Mouse (Mus musculus): ENCODE measurements at regions not wholly inside any gene's neighbourhood (a gene's known extent, or its start where the extent isn't known, plus 50 kb on each side); places are given as distances from the start of the nearest gene placed in this dataset.

GRCm38 (mm10) chr9:61694206-61694605 is 220.1 kb downstream of the Rplp1 start:
- Histone ChIP-seq H3K36me3 (ENCODE audit: control insufficient read depth, insufficient read depth) (no peaks in the 10 kb centered on the region), H3K4me3 (ENCODE audit: low read length) (no peak overlapping the region), H3K27me3 (ENCODE audit: control insufficient read depth, insufficient read depth, low read length) (peaks cover 46% of the 10 kb centered on the region), H3K4me2 (ENCODE audit: low read depth, low read length) (no peak overlapping the region), H3K9ac (ENCODE audit: low read length) (no peak overlapping the region), H3K9me3 (replicated peaks; ENCODE audit: control insufficient read depth, low read length) (no peaks in the 10 kb centered on the region), H3K4me1 (ENCODE audit: control insufficient read depth, insufficient read depth, low read length) (no peaks in the 10 kb centered on the region), H3K27ac (ENCODE audit: low read length) (no peak overlapping the region)
- 80% methylated on average over 10 of the region's 10 CpGs for WGBS
- ATAC-seq (replicated peaks; ENCODE audit: extremely low read depth, insufficient read depth, low FRiP score): no peak

GRCm38 (mm10) chr9:61690786-61691185 is 223.6 kb downstream of the Rplp1 start:
- H3K9ac ChIP-seq (ENCODE audit: low read length): no peak overlapping the region
- no peak overlapping the region for H3K27ac ChIP-seq (ENCODE audit: low read length)
- ATAC-seq (replicated peaks; ENCODE audit: extremely low read depth, insufficient read depth, low FRiP score): no peak
- WGBS: 67% methylated on average over 3 of the region's 3 CpGs
- no peak overlapping the region for H3K4me3 ChIP-seq (ENCODE audit: low read length)
- no peaks in the 10 kb centered on the region for H3K4me1 ChIP-seq (ENCODE audit: control insufficient read depth, insufficient read depth, low read length)
- no peaks in the 10 kb centered on the region for H3K9me3 ChIP-seq (replicated peaks; ENCODE audit: control insufficient read depth, low read length)
- no peak overlapping the region for H3K4me2 ChIP-seq (ENCODE audit: low read depth, low read length)
- peaks cover 32% of the 10 kb centered on the region for H3K27me3 ChIP-seq (ENCODE audit: control insufficient read depth, insufficient read depth, low read length)
- no peaks in the 10 kb centered on the region for H3K36me3 ChIP-seq (ENCODE audit: control insufficient read depth, insufficient read depth)

- Histone ChIP-seq H3K9me3 (replicated peaks; ENCODE audit: control insufficient read depth, low read length) (no peaks in the 10 kb centered on the region), H3K4me3 (ENCODE audit: low read length) (no peak overlapping the region), H3K27ac (ENCODE audit: low read length) (no peak overlapping the region), H3K9ac (ENCODE audit: low read length) (no peak overlapping the region), H3K4me1 (ENCODE audit: control insufficient read depth, insufficient read depth, low read length) (no peaks in the 10 kb centered on the region), H3K4me2 (ENCODE audit: low read depth, low read length) (no peak overlapping the region), H3K36me3 (ENCODE audit: control insufficient read depth, insufficient read depth) (no peaks in the 10 kb centered on the region), H3K27me3 (ENCODE audit: control insufficient read depth, insufficient read depth, low read length) (peaks cover 30% of the 10 kb centered on the region)
- WGBS: 77% methylated on average over 7 of the region's 7 CpGs
- no peak for ATAC-seq (replicated peaks; ENCODE audit: extremely low read depth, insufficient read depth, low FRiP score)
Measured at GRCm38 (mm10) chr9:61689939-61690338, 224.4 kb downstream of the Rplp1 start.

DNA sequence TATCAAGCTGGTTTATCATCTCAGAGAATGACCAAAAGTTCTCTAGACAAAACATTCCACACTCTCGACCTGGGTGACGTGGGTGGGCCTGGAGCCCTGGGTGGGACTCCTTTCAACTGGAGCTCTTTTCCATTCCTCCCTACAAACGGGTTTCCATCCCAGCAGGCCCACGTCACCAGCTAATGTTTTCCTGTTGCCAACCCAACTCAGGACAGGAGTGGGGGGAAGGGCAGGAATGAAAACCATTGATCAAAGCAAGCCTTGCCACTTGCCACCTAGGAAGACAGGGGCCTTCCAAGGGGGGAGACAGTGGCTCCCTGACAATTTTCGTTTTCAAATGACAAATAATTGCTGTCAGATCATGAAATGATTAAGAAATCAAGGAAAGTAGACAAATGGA is 224.8 kb downstream of the Rplp1 start:
- Histone ChIP-seq H3K4me3 (ENCODE audit: low read length) (no peak overlapping the region), H3K9me3 (replicated peaks; ENCODE audit: control insufficient read depth, low read length) (no peaks in the 10 kb centered on the region), H3K4me1 (ENCODE audit: control insufficient read depth, insufficient read depth, low read length) (no peaks in the 10 kb centered on the region), H3K27me3 (ENCODE audit: control insufficient read depth, insufficient read depth, low read length) (peaks cover 28% of the 10 kb centered on the region), H3K27ac (ENCODE audit: low read length) (no peak overlapping the region), H3K4me2 (ENCODE audit: low read depth, low read length) (no peak overlapping the region), H3K36me3 (ENCODE audit: control insufficient read depth, insufficient read depth) (no peaks in the 10 kb centered on the region), H3K9ac (ENCODE audit: low read length) (no peak overlapping the region)
- 43% methylated on average over 5 of the region's 5 CpGs for WGBS
- no peak for ATAC-seq (replicated peaks; ENCODE audit: extremely low read depth, insufficient read depth, low FRiP score)

DNA sequence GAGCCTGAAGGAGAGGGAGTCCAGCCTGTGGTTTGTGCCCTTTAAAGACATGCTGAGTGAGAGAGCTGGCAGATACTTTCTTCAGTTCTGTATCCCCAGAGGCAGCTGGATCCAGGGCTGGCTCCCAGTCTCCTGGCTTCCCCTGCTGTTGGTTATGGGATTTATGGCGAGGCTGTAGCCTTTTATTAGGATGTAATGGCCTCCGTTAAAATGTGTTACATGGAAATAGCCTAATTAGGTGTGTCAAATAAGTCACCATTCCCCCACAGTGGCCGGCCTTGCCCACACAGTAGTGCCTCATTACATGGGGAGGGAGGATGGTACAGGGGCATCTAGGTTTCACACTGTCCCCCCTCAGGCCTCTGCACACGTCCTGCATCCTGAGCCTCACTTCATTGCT is 230.8 kb downstream of the Rplp1 start:
- Histone ChIP-seq H3K4me1 (ENCODE audit: control insufficient read depth, insufficient read depth, low read length) (no peaks in the 10 kb centered on the region), H3K4me3 (ENCODE audit: low read length) (no peak overlapping the region), H3K27me3 (ENCODE audit: control insufficient read depth, insufficient read depth, low read length) (peaks cover 9% of the 10 kb centered on the region), H3K27ac (ENCODE audit: low read length) (no peak overlapping the region), H3K4me2 (ENCODE audit: low read depth, low read length) (no peak overlapping the region), H3K9me3 (replicated peaks; ENCODE audit: control insufficient read depth, low read length) (no peaks in the 10 kb centered on the region), H3K36me3 (ENCODE audit: control insufficient read depth, insufficient read depth) (no peaks in the 10 kb centered on the region), H3K9ac (ENCODE audit: low read length) (no peak overlapping the region)
- no peak for ATAC-seq (replicated peaks; ENCODE audit: extremely low read depth, insufficient read depth, low FRiP score)
- 74% methylated on average over 4 of the region's 4 CpGs for WGBS

DNA sequence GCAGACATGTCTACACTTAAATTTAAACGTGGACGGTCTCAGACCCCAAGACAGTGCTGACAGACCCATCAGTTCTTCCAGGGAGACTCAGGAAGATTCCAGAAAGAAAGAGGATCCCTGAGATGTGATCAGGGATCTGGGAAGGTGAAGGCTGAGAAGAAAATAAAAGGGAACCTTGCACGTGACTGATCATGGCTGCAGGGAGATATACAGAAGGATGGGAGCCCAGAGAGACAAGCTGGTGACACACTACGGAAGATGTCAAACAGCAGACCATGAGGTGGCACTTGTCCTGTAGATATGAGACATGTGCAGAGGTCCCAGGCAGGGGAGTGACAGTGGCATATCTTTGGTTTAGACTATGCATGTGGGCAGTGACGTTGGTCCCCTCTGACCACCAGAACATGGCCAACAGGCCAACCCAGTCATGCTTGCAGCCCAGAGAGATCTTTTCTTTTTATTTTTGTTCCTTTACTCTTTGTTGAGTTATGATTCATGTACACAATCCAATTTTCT is 231.5 kb downstream of the Rplp1 start:
- H3K27ac ChIP-seq (ENCODE audit: low read length): no peak overlapping the region
- no peak for ATAC-seq (replicated peaks; ENCODE audit: extremely low read depth, insufficient read depth, low FRiP score)
- H3K9me3 ChIP-seq (replicated peaks; ENCODE audit: control insufficient read depth, low read length): no peaks in the 10 kb centered on the region
- no peaks in the 10 kb centered on the region for H3K36me3 ChIP-seq (ENCODE audit: control insufficient read depth, insufficient read depth)
- H3K27me3 ChIP-seq (ENCODE audit: control insufficient read depth, insufficient read depth, low read length): peaks cover 9% of the 10 kb centered on the region
- H3K4me2 ChIP-seq (ENCODE audit: low read depth, low read length): no peak overlapping the region
- H3K9ac ChIP-seq (ENCODE audit: low read length): no peak overlapping the region
- no peak overlapping the region for H3K4me3 ChIP-seq (ENCODE audit: low read length)
- H3K4me1 ChIP-seq (ENCODE audit: control insufficient read depth, insufficient read depth, low read length): no peaks in the 10 kb centered on the region
- 70% methylated on average over 5 of the region's 5 CpGs for WGBS

GRCm38 (mm10) chr9:61682316-61682715 is 232.0 kb downstream of the Rplp1 start:
- no peak overlapping the region for H3K27ac ChIP-seq (ENCODE audit: low read length)

GRCm38 (mm10) chr9:61681406-61681805 is 232.9 kb downstream of the Rplp1 start:
- no peak overlapping the region for H3K4me3 ChIP-seq (ENCODE audit: low read length)
- 56% methylated on average over 5 of the region's 5 CpGs for WGBS
- no peak overlapping the region for H3K9ac ChIP-seq (ENCODE audit: low read length)
- no peaks in the 10 kb centered on the region for H3K4me1 ChIP-seq (ENCODE audit: control insufficient read depth, insufficient read depth, low read length)
- no peaks in the 10 kb centered on the region for H3K9me3 ChIP-seq (replicated peaks; ENCODE audit: control insufficient read depth, low read length)
- no peaks in the 10 kb centered on the region for H3K36me3 ChIP-seq (ENCODE audit: control insufficient read depth, insufficient read depth)
- H3K27ac ChIP-seq (ENCODE audit: low read length): no peak overlapping the region
- H3K27me3 ChIP-seq (ENCODE audit: control insufficient read depth, insufficient read depth, low read length): peaks cover 9% of the 10 kb centered on the region
- no peak overlapping the region for H3K4me2 ChIP-seq (ENCODE audit: low read depth, low read length)
- no peak for ATAC-seq (replicated peaks; ENCODE audit: extremely low read depth, insufficient read depth, low FRiP score)

More at GRCm38 (mm10) chr9:61682316-61682715, 232.0 kb downstream of the Rplp1 start:
- 0 out of 2 replicates have a peak, but pooled peaks have one; percentile 6 for ATAC-seq (replicated peaks; ENCODE audit: extremely low read depth, insufficient read depth, low FRiP score)
- Histone ChIP-seq H3K9me3 (replicated peaks; ENCODE audit: control insufficient read depth, low read length) (no peaks in the 10 kb centered on the region), H3K4me2 (ENCODE audit: low read depth, low read length) (no peak overlapping the region), H3K36me3 (ENCODE audit: control insufficient read depth, insufficient read depth) (no peaks in the 10 kb centered on the region), H3K27me3 (ENCODE audit: control insufficient read depth, insufficient read depth, low read length) (peaks cover 9% of the 10 kb centered on the region), H3K4me1 (ENCODE audit: control insufficient read depth, insufficient read depth, low read length) (no peaks in the 10 kb centered on the region), H3K4me3 (ENCODE audit: low read length) (no peak overlapping the region), H3K9ac (ENCODE audit: low read length) (no peak overlapping the region)
- 42% methylated on average over 4 of the region's 4 CpGs for WGBS

GRCm38 (mm10) chr9:61680911-61681311 is 233.4 kb downstream of the Rplp1 start:
- Histone ChIP-seq H3K36me3 (ENCODE audit: control insufficient read depth, insufficient read depth) (no peaks in the 10 kb centered on the region), H3K4me1 (ENCODE audit: control insufficient read depth, insufficient read depth, low read length) (no peaks in the 10 kb centered on the region; the same call in 1 of the 2 replicates), H3K4me2 (ENCODE audit: low read depth, low read length) (no peak overlapping the region), H3K9me3 (replicated peaks; ENCODE audit: control insufficient read depth, low read length) (no peaks in the 10 kb centered on the region), H3K27ac (ENCODE audit: low read length) (no peak overlapping the region), H3K9ac (ENCODE audit: low read length) (no peak overlapping the region), H3K4me3 (ENCODE audit: low read length) (no peak overlapping the region), H3K27me3 (ENCODE audit: control insufficient read depth, insufficient read depth, low read length) (peaks cover 9% of the 10 kb centered on the region)
- ATAC-seq (replicated peaks; ENCODE audit: extremely low read depth, insufficient read depth, low FRiP score): no peak
- 42% methylated on average over 5 of the region's 6 CpGs for WGBS
